Mouse (Mus musculus) heart, adult 2 months (tissue): Measurements from ENCODE around the gene Tcf7l2.

Experiments
- CTCF ChIP-seq: fragments of 200-600 bp; IDR thresholded peaks from 2 replicates; pipeline ENCODE4 v1.8.1; 2022; ENCODE audit warnings: antibody characterized with exemption, mild to moderate bottlenecking, moderate library complexity
- EP300 ChIP-seq: fragments of 200-500 bp; IDR thresholded peaks from 2 replicates; pipeline ENCODE4 v1.6.1; 2011; ENCODE audit warnings: low read depth, low read length, control low read depth; ENCODE audit not compliant: insufficient read depth
- POLR2A ChIP-seq: fragments of 200-500 bp; IDR thresholded peaks from 2 replicates; pipeline ENCODE4 v1.6.1; 2011; ENCODE audit warnings: mild to moderate bottlenecking, low read depth, low read length, control low read depth; ENCODE audit not compliant: insufficient read depth

DNA sequence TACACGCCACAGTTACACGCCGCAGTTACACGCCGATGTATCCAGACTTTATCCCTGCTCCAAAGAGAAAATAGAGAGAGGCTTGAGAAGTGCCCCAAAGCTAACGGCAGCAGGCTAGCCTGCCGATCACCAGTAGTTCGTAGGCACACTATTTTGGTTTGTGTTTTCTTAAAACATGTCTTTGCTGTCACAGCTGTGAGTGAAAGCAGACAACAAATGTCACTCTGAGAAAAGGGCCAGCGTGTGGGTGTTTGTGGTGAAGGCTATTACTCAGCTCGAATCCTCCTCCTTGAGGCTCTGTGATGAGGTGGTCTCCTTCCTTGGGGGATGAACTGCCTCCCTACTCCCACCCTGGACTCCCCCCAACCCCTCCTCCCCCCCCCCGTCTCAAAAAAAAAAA, 26.6 kb downstream of the Tcf7l2 start:
- no peak for TF ChIP-seq POLR2A
- no peak for TF ChIP-seq CTCF
- no peak for TF ChIP-seq EP300
